Mouse (Mus musculus) mouse trophoblast stem cell (cell line): ENCODE measurements around the gene Rgp1.
"Not testable (repeated sequence)": the region's sequence is repeated elsewhere in the genome, so short reads cannot be mapped to it uniquely, and the experiment has no call there.

ENCODE experiments used
- in situ Hi-C, 2 experiments: fragments of 300-500 bp; cut with MseI, MboI; formaldehyde crosslinking; loops; 2 replicates in 1 of 2; 3 replicates in 1 of 2; pipeline ENCODE4 v1.15.1; 2025

Gene Rgp1

DNA sequence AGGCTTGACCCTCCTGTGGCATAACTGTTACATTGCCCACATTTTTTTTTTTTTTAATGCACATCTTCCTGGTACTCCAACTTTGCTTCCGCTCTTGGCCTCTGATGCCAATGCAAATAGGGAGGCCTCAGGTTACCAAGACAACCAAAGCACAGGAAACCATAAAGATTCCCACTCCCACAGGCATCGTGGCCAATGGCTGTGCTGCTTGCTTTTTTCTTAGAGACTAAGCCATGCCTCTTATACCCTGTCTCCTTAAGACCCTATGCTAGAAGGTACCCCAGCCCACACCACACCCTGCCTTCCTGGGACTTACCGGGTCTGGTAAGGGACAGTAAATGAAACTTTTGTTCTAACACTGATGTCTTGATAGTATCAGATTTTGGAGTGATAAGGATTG lies 14.9 kb downstream of the Rgp1 start:
- in situ Hi-C loops: no loop called here

DNA sequence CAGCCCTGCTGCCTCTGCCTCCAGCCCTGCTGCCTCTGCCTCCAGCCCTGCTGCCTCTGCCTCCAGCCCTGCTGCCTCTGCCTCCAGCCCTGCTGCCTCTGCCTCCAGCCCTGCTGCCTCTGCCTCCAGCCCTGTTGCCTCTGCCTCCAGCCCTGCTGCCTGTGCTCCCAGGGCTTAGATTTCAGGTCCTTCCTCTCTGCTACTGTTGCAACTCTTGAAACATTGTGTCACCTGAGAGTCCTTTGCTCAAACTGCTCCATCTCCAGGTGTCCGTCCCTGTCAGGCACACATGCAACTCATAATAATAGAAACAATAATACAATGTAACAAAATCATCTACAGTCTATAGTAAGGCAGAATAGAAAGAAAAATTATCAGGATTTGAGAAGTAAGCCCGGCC lies 18.1 kb downstream of the Rgp1 start:
- in situ Hi-C loops: not testable (repeated sequence)

DNA sequence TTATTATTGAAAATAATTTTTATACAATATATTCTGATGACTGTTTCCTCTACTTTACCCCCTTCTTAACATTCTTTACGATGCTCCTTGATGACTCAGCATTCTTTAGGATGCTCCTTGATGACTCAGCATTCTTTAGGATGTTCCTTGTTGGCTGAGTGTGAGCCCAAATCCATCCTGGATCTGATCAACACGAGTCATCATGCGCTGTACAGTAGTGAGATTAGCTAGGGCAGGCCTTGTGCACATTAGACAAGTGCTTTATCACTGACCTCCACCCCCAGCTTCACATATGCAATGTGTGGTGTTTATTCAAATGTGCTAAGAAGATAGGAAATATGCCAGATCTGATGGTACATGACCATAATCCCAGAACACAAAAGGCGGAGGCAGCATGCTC lies 19.7 kb downstream of the Rgp1 start:
- in situ Hi-C loops: no loop called here

DNA sequence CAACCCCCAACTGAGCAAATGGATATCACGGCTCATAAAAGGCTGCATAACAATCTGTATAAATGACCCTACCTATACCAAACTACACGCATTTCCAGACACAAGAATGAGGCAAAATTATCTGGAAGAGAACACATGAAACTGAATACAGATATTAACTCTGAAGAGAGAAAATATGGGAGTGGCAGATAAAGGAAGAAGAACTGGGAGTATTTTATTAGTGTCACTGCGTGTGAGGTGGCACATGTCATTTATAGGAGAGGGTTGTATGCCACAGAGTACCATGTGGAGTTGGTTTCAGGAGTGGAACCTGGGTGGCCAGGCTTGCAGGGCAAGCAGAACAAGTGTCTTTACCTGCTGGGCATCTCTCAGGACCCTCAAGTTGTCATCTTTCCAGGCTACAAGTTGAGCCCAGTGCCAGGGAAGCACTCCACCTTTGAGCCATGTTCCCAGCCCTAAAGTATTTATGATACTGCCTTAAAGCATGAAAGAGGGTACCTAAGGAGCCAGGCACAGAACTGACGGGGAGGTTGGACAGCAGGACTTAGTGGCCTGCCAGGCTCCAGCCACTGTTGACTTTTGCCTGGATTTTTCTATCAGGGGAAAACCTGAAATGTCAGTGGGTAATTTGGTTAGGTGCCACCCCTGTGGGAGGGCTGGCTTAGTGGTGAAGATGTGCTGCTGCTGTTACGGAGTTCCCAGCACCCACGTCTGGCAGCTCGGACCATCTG lies 20.3 kb downstream of the Rgp1 start:
- in situ Hi-C loops: no loop called here

DNA sequence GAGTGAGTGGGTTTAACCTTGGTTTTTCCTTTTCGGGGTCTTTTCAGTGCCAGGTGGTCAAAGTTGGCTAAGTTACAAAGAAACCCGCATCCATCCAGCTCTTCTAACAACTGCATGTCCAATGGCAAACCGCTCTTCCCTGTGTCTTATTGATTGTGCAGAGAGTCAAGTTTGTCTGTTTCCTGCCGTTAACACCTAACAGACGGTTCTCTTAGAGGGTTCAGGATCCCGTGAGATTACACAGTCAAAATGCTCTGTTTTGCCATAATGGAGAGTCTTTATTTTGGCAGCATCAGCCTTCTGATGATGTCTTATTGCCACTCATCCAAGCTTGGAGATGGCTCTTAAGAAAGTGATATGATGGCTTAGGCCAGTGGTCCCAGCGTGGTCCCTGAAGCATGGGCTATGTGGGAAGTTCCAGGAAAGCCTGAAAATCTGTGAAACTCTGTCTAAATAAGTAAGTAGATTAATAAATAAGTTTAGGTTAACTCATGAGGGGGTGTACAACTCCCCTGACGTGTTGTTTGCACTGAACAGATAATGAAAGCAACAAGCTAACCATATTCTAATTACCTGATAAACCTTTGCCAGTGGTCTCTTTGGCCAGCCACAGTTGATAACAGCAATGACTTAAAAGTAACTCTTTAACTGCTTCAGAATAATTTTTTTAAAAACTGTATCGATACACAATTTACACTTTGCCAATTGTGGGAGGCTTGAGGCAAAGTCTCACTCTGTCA lies 21.9 kb downstream of the Rgp1 start:
- in situ Hi-C loops: no loop called here

DNA sequence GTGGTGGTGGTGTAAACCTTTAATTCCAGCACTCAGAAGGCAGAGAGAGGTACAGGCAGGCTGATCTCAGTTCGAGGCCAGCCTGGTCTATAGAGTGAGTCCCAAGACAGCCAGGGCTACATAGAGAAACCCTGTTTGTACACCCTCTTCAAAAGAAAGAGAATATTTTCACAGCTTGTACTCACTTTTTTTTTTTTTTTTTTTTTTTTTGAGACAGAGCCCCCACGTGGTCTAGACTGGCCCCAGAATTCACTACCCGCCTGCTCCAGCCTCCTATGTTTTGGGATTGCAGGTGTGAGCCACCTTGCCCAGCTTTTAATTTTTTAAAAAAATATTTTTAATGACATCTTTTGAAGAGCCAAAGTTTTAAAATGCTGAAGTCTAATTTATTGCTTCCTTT lies 25.6 kb downstream of the Rgp1 start:
- in situ Hi-C loops: no loop called here

DNA sequence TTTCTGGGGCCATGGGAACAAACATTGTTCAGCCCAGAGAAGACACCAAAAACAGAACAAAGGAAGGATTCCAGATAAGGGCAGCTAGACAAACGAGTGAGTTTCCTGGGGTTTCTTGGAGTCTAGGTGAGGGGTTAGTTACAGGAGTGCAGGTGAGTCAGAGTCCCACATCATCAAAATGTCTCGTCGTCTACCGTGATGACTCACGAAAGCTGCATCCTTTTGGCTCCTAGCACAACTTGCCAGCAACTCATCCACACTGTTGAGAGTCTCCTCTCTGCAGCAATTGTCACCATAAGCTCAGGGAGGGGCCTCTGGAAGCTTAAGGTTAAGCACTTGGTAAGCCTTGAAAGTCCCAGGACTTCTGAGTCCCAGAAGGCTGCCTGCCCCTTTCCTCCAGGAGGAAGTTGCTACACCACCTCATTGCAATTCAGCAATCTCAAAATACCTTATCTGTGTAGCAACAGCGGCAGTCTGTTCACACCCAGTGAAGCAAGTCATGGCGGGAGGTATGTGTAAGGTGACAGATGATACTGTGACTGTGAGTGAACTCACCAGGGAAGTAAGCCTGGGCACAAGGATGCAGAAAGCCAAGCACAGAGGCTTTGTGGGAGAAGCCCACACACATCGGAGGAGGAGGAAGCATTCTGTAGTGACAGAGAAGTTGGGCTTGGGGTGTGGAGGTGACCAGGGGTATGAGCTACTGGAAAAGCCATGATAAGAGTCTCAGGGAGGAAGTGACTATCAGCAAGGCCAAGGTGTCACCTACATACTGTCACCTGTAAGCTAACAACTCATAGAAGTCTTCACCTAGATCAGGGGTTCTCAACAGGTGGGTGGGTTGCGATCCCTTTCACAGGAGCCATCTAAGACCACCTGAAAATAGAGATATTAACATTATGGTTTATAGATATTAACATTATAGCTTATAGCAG lies 26.5 kb downstream of the Rgp1 start:
- in situ Hi-C loops: no loop called here

DNA sequence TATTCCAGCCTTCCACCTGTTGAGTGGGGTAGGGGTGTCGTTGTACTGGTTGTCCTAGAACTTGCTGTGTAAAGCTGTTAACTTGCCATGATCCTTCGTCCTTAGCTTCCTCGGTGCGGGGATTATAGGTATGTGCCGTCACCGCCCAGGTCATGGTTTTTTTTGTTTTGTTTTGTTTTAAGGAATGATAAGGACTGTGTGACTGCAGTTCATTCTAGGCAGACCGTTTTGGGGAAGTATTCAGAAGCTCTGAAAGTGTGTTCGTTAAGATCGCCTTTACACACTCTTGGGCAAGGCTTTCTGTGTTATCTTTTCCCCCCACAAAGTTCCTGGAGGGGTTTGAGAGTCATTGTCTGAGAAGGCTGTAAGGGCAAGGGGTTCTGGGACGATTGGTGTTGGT lies 34.0 kb downstream of the Rgp1 start:
- in situ Hi-C loops: no loop called here

DNA sequence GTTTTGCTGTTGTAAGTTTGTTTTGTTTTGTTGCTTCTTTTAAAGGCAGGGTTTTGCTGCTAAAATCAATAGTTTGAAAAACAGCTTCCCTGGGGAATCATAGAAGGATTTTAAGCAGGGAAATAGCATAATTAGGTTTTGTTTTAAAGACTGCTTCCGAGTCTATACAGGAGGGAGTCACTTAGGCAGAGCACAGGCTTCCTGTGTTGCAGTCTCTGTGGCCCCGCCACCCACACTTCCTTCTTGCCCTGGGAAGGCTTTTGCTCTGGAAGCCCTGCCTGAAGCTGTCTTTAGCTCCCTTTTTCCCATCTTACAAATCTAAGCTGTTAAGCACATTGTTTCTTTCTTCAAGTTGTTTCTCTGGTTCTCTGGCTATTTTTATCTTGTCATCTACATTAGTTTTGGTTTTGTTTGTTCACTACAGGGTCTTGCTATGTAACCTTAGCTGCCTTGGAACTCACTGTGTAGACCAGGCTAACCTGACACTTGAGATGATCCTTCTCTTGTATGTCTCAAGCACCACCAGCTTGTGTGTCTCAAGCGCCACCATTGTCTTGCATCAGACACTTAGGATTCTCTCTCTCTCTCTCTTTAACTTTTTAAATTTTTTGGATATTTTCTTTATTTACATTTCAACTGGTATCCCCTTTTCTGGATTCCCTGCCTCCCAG lies 34.7 kb downstream of the Rgp1 start:
- in situ Hi-C loops: no loop called here

DNA sequence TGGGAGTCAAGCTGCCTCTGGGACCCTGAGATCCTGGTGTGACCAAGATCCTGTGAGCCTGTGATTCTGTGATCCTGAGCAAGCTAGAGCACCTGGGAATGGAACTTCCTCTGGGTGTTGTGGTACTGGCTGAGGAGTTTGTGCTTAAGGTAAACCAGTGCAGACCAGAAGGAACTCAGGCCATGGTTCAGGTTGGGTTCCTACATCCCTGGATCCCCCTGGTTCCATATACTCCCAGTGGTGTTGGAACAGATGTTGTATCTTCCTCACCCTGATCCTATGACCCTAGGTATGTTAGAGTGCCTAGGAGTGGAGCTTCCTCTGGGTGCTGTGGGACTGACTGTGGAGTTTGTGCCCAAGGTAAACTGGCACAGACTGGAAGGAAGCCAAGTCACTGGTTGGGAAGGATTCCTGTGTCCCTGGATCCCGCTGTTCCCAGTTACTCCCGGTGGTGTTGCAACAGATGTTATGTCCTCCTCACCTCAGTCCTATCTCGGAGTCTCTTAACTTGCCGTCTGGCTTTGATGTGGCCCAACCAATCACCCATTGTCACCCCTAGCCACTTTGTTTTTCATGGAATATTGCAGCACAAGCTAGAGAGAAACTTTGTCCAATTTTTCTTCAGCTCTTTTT lies 41.7 kb downstream of the Rgp1 start:
- in situ Hi-C loops: loop anchor here (10.0 kb wide), 1 partner anchor 95 kb away; the partner anchor contains the start of gene Olfr71 (in 2 of the 2)

DNA sequence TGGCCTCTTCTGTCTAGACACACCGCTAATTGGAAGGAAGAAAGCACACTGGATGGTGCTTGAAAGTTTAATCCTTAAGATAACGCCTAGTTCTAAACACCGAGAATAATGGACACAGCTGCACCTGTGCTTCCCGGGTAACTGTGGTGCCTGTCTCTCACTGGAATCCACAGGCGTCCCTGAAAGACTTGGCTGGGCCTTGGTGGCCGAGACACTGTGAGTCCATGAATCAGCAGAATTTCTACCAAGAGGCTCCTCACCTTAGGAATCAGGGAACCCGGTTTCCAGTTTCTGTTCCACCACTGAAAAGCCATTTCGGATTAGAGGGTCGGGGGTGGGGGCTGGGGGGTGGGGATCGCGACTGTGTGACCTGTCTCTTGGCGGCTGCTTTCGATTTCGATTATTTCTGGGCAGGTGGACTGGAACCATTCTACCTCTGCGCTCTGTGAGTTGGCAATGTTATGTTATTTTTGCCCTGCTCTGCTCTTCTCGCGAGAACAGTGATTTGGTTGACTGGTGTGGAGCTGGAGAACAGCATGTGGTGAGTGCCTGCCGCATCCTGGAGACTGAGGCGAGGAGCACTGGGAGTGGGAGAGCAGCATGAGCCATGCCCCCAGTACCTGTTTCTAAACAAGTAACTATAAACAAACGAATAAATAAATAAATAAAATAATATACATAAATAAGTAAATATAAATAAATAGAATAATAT lies 50.7 kb downstream of the Rgp1 start:
- in situ Hi-C loops: loop anchor here (10.0 kb wide), 1 partner anchor 86 kb away; the partner anchor contains the start of gene Olfr71 (in 2 of the 2)

DNA sequence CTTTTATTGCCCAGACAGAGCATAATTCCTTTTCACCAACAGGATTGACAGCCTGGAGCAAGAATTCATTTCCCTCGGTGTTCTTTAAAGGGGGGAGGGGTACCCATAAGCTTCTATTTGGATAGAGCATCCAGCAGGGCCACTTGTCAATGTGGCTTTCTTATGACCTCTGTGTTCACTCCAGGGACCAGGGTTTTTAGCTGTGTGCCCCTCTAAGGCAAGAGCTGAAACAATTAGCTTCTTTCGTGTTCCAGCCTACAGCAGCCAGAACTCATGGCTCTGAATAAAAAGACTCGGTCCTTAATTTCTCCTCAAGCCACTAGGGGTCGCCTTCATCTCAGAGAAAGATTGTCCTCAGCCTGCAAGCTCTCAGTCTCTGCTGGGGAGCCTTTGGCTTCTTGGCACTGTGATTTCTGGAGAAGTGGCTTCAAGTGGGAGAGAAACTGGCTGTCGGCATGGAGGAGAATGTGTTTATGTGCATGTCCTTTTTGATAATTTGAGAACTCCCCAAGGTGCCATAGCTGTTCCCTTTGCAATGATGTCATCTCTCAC lies 51.6 kb downstream of the Rgp1 start:
- in situ Hi-C loops: no loop called here

DNA sequence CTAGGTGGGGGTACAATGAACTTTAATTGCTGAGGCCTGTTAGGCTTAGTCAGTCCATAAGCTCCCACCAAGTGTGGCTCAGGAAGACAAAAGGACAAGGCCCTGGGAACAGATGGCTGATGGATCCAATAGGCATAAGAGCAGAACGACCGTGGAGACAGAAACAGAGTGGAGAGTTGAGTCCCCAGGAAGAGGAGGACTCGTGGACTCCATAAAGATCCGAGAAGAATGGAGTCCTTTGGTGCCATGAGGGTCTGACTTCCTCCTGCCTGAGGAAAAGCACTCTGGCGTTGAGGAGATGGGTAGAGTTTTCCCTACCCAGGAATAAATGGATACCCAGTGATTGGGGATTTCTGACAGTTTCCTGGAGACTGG lies 52.1 kb downstream of the Rgp1 start:
- in situ Hi-C loops: no loop called here

DNA sequence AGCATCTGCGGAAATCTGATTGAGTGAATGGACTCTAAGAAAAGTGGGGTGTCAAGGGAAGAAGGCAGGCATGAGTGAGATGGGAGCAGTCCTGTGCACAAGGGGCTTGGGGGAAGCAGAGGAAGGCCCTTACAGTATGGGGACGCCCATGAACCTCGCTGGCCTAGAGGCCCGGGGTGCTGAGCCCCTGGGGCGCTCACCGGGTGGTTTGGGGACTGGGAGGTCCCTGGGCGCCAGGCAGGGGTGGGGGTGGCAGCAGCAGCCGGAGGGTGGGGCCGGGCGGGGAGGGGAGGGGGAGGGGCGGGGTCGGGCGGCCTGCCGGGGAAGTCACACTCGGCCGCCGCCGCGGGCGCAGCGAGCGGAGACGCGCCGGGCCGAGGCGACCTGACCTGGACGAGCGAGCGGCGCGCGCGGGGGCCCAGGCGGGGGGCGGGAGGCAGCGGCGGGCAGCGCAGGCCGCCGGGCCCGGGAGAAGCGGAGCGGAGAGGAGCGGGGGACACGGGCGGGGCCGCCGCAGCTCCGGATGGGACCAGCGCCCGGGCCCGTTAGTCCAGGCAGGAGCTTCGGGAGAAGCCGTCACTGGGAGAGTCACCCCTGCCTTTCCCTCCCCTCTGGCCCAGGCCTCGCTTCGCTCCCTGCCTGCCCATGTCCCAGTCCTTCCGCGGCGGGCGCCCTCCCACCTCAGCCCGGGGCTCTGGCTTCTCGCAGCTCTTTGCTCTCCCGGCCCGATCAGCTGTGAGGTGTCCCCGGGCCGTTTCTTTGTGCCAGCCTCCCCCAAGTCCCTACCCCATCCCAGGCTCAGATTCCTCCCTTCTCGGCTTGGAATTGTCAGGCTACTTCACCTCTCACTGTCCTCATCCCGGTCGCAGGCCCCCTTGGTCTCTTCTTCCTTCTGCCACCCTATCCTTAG lies 52.8 kb downstream of the Rgp1 start, which contains the start of gene Npr2:
TSS of gene Npr2 (plus strand) at position 890 of the 910 bp plus-strand sequence.
- in situ Hi-C loops: no loop called here

DNA sequence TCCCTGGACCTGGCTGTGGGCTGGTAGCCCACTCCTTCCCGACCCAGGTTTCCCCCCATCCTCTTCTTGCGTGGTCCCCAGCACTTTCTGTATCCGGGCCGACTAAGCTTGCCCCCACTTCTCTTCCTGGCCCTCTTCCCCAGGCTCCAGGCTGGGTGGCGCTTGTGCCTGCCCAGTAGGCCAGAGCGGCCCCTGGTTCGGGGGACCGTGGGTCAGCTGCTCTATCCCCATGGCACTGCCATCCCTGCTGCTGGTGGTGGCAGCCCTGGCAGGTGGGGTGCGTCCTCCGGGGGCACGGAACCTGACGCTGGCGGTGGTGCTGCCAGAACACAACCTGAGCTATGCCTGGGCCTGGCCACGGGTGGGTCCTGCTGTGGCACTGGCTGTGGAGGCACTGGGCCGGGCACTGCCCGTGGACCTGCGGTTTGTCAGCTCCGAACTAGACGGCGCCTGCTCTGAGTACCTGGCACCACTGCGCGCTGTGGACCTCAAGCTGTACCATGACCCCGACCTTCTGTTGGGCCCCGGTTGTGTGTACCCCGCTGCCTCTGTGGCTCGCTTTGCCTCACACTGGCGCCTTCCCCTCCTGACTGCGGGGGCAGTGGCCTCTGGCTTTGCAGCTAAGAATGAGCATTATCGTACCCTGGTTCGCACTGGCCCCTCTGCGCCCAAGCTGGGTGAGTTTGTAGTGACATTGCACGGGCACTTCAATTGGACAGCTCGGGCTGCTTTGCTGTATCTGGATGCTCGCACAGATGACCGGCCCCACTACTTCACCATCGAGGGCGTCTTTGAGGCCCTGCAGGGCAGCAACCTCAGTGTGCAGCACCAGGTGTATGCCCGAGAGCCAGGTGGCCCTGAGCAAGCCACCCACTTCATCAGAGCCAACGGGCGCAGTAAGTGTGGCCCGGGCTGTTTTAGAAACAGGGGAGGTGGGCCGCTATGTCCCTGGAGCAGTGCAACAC lies 53.7 kb downstream of the Rgp1 start:
- in situ Hi-C loops: no loop called here

DNA sequence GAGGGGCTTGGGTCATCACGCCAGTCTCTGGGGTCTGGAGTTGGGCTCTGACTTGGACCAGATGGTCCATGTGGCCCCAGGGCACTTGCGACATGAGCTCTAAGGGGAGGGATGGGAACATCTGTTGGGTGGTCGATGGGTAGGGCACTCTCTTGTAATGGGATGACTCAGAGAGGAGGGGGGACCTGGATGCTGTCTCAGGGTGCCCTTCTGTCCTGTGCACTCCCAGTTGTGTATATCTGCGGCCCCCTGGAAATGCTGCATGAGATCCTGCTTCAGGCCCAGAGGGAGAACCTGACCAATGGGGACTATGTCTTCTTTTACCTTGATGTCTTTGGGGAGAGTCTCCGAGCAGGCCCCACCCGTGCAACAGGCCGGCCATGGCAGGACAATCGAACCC lies 54.8 kb downstream of the Rgp1 start:
- in situ Hi-C loops: no loop called here

DNA sequence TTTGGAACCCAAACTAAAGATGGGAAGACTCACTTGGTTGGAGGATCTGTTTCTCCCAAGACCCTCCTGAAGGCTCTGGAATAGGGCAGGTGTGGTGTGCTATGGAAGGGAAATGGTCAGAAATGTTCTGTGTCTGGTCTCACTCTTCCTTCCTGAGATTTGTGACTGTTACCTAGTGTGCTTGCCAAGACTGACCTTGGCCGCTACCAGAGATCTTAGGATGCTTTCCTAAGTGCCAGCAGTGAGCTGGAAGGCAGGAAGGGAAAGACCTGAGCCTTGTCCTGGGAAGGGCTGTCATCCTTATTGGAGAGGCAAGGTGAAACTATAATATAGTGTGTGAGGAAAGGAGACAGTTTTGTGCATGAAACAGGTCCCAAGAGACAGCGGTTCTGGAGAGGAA lies 55.2 kb downstream of the Rgp1 start:
- in situ Hi-C loops: no loop called here
